35 mouse cellular contexts compared by ENCODE assay signal in genomic region chr15:26269596-26269995, GRCm38 (mm10). TPM values are rescaled to one million over a fixed set of nuclear protein-coding genes. Genes with fewer than 3 reads are reported as not detected.
"Had no signal": no experiment of that assay in that cellular context is flagged by ENCODE, and none has a peak within 500 bp of the region (broad histone marks: within the 10 kb centered on the region; RNA-seq: fewer than 3 reads in every experiment).

No protein-coding gene starts in this region.

- H3K36me3 ChIP-seq: heart, embryonic 10.5 days; heart, embryonic 12.5 days; heart, embryonic 13.5 days; heart, embryonic 15.5 days; hindbrain, embryonic 10.5 days; hindbrain, embryonic 12.5 days; hindbrain, embryonic 13.5 days; hindbrain, embryonic 15.5 days; intestine, embryonic 15.5 days had no signal

- H3K9ac ChIP-seq: heart, embryonic 12.5 days; heart, embryonic 13.5 days; heart, embryonic 15.5 days; hindbrain, embryonic 12.5 days; hindbrain, embryonic 13.5 days; hindbrain, embryonic 15.5 days; intestine, embryonic 15.5 days had no signal

- H3K4me3 ChIP-seq: heart, embryonic 10.5 days; heart, embryonic 12.5 days; heart, embryonic 13.5 days; heart, embryonic 15.5 days; hindbrain, embryonic 10.5 days; hindbrain, embryonic 12.5 days; hindbrain, embryonic 13.5 days; hindbrain, embryonic 15.5 days; intestine, embryonic 15.5 days; layer of hippocampus, adult 2 months; left cerebral cortex, adult 2 months had no signal

- H3K27me3 ChIP-seq: heart, embryonic 12.5 days; heart, embryonic 13.5 days; heart, embryonic 15.5 days; hindbrain, embryonic 12.5 days; hindbrain, embryonic 13.5 days; hindbrain, embryonic 15.5 days; intestine, embryonic 15.5 days had no signal

- H3K27ac ChIP-seq: heart, embryonic 10.5 days; heart, embryonic 13.5 days; heart, embryonic 15.5 days; hindbrain, embryonic 10.5 days; hindbrain, embryonic 12.5 days; hindbrain, embryonic 13.5 days; hindbrain, embryonic 15.5 days; intestine, embryonic 15.5 days; kidney, postnatal 0 days; layer of hippocampus, adult 2 months; left cerebral cortex, adult 2 months had no signal

- DNase-seq: heart, postnatal 10 days; heart, postnatal 14 days; heart, postnatal 36 days; heart, postnatal 4 days; kidney, adult 11 months; kidney, adult 18-20 months; kidney, adult 2 months; kidney, adult 8-10 months; kidney, adult 9 months; kidney, postnatal 10 days; kidney, postnatal 14 days; kidney, postnatal 25 days; kidney, postnatal 36 days; kidney, postnatal 4 days; layer of hippocampus, adult 9-11 months; layer of hippocampus, postnatal 36 days had no signal

- ATAC-seq: hindbrain, embryonic 16.5 days; inflammation-experienced regulatory T-cells, adult 6 months; intestine, embryonic 15.5 days; intestine, embryonic 16.5 days; intestine, postnatal 0 days had no signal

- H3K4me2 ChIP-seq: heart, embryonic 11.5 days; heart, embryonic 12.5 days; heart, embryonic 13.5 days; heart, embryonic 15.5 days; hindbrain, embryonic 12.5 days; hindbrain, embryonic 13.5 days; hindbrain, embryonic 15.5 days; intestine, embryonic 15.5 days had no signal

- H3K4me1 ChIP-seq: heart, embryonic 10.5 days; heart, embryonic 12.5 days; heart, embryonic 13.5 days; heart, embryonic 15.5 days; hindbrain, embryonic 10.5 days; hindbrain, embryonic 12.5 days; hindbrain, embryonic 13.5 days; hindbrain, embryonic 15.5 days; intestine, embryonic 15.5 days had no signal

- H3K9me3 ChIP-seq: heart, embryonic 10.5 days; heart, embryonic 12.5 days; heart, embryonic 13.5 days; heart, embryonic 15.5 days; hindbrain, embryonic 10.5 days; hindbrain, embryonic 12.5 days; hindbrain, embryonic 13.5 days; hindbrain, embryonic 15.5 days; intestine, embryonic 15.5 days had no signal

RNA-seq across cellular contexts. Expression of gene March11, which starts 39.3 kb away (rescaled TPM):
- total RNA-seq: heart, postnatal 10 days; heart, postnatal 36 days; hematopoietic stem cell, adult 5-6 weeks had no signal
- polyA plus RNA-seq: heart, embryonic 11.5 days; intestine, postnatal 0 days; large intestine, adult 2 months had no signal
